Mouse (Mus musculus) adrenal gland, postnatal 14 days (tissue): ENCODE data around the gene Vmn1r197. TPM values are rescaled to one million over a fixed set of nuclear protein-coding genes. Genes with fewer than 3 reads are reported as not detected.
"Not testable (repeated sequence)": the region's sequence is repeated elsewhere in the genome, so short reads cannot be mapped to it uniquely, and the experiment has no call there.

ENCODE experiments used
- DNase-seq: peaks from one replicate; pipeline ENCODE4 v3.0.0; 2021; ENCODE audit warnings: mixed read lengths
- long read RNA-seq, 2 experiments: library from polyadenylated mRNA; stranded (forward); transcript quantifications; one replicate each; pipeline ENCODE4 v2.0.0; 2021
- total RNA-seq: library from RNA; stranded (reverse); gene quantifications from 2 replicates; pipeline ENCODE4 v1.2.3, GENCODE M21; 2021

Gene Vmn1r197
- not detected in 2 replicates for total RNA-seq
- long read RNA-seq, experiment 1, result 0 reads
- long read RNA-seq, experiment 2, result 0 reads

- no peak for DNase-seq
These were observed at the start of gene Vmn1r197 for GRCm38 (mm10) chr13:22324289-22324688. Gene Vmn1r197 (plus strand): TSS chr13:22324589.

DNA sequence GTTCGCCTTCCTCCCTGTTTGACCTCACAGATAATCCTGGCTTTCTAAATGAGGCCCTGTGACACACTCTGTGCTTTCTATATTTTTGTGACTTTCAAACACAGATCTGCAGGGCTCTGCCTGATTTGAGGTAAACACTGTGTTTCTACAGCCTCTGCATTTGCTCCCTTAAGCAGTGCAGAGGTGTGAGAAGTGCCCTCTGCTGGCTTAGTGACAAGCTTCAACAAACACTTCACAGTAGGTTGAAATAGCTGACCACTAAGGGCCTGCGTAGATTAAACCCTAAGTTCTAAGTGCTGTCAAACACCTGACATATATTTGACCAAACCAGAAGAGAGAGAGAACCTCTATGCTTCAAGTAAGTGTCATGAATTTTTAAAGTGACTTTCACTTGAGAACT, 39.8 kb upstream of the Vmn1r197 start:
- no peak for DNase-seq

- no peak for DNase-seq
These were observed 34.8 kb upstream of the Vmn1r197 start, which contains the start of gene Vmn1r196 for GRCm38 (mm10) chr13:22289620-22290019. Gene Vmn1r196 (plus strand): TSS chr13:22289920.

GRCm38 (mm10) chr13:22308075-22308474, 16.3 kb upstream of the Vmn1r197 start:
- DNase-seq, result not testable (repeated sequence)

DNA sequence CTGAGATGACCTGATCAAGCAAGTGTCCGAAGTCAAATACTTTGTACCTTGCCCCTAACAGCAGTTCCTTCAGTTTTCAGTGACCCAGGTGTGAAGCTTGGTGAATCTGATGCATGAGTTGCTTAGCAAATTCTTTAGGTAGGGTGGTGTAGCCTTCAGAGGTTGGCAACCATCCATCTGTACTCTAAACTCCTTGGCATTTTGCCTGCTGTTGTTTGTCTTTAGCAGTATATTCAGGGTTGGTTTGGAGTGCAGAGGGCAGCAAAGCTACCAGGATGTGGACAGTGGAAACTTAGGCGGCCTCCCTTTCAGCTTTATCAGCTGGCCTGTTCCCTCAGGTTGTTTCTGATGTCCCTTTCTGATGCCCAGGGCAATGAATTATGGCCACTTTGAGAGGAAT, 9.0 kb upstream of the Vmn1r197 start:
- DNase-seq, result no peak

DNA sequence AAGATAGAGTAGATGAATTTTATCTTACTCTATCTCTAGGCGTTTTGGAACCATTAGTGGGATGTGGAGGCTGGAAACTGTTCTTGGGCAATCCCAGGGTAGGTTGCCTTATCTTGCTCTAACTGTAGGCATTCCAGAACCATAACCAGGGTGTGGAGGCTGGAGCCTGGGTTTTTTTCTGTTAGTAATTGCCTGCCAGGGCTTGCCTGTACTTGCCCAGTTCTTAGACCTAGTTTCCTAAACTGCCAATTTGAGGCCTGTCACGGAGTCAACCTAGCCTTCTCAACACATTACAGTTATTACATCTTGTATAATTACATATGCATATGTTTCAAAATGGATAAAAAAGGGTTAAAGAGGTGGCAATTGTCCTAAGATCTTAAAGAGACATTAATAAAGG, 7.0 kb upstream of the Vmn1r197 start:
- DNase-seq, result no peak

GRCm38 (mm10) chr13:22320091-22320490, 4.3 kb upstream of the Vmn1r197 start:
- no peak for DNase-seq

GRCm38 (mm10) chr13:22333269-22333668, 8.9 kb downstream of the Vmn1r197 start:
- no peak for DNase-seq

GRCm38 (mm10) chr13:22335565-22335964, 11.2 kb downstream of the Vmn1r197 start:
- DNase-seq, result no peak

DNA sequence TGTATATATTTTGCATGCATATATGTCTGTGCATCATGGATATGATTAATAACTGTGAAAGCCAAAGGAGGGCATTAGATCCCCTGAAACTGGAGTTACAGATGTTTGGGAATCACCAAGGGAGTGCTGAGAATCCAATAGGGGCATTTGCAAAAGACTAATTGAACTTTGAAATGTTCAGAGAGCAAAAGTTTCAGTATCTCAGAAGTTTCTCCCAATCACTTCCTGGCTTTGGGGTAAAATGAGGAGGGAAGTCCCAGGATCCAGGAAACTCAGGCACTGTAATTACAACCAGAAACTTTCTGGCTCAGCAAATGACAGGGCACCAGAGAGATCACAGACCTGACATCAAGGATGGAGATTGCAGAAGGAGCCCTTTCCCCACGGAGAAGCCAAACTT, 25.7 kb downstream of the Vmn1r197 start, which contains the start of gene Vmn1r198:
TSS of gene Vmn1r198 (plus strand) at position 301 of the 400 bp plus-strand sequence.
- no peak for DNase-seq

GRCm38 (mm10) chr13:22350813-22351212, 26.4 kb downstream of the Vmn1r197 start:
- no peak for DNase-seq

DNA sequence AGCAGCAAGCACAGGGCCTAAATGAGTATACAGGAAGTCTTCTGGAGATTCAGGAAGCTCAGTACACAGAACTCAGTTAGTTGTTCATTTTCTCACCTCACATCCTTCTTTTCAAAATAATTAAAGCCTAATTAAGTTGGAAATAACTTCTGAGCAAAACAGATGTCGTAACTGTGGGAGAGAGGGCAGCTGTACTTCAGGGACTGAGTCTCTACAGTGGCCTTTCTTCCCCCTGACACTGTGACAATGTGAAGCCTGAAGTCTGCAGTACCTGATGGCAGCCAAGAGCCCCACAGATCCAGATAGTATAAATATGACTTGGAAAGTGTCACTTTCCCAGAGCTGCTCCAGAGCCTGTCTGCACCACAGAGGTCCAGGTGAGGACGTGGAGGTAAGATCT, 55.1 kb downstream of the Vmn1r197 start, which contains the start of gene Vmn1r199:
TSS of gene Vmn1r199 (plus strand) at position 301 of the 400 bp plus-strand sequence.
- no peak for DNase-seq

- DNase-seq, result not testable (repeated sequence)
These were observed 56.7 kb downstream of the Vmn1r197 start for GRCm38 (mm10) chr13:22381128-22381527.

Other genes starting within 250 kb of the Vmn1r197 start
- not detected in 2 replicates for gene Vmn1r188, start 240.1 kb upstream of the Vmn1r197 start, total RNA-seq
- gene Vmn1r189, start 218.8 kb upstream of the Vmn1r197 start, total RNA-seq, result not detected in 2 replicates
- gene Vmn1r191, start 140.6 kb upstream of the Vmn1r197 start, total RNA-seq, result not detected in 2 replicates
- not detected in 2 replicates for gene Vmn1r192, start 133.4 kb upstream of the Vmn1r197 start, total RNA-seq
- gene Vmn1r193, start 101.4 kb upstream of the Vmn1r197 start, total RNA-seq, result not detected in 2 replicates
- gene Vmn1r194, start 80.4 kb upstream of the Vmn1r197 start, total RNA-seq, result not detected in 2 replicates
- not detected in 2 replicates for gene Vmn1r195, start 54.1 kb upstream of the Vmn1r197 start, total RNA-seq
- gene Vmn1r196, start 34.7 kb upstream of the Vmn1r197 start, total RNA-seq, result not detected in 2 replicates
- not detected in 2 replicates for gene Vmn1r198, start 25.8 kb downstream of the Vmn1r197 start, total RNA-seq
- not detected in 2 replicates for gene Vmn1r199, start 55.2 kb downstream of the Vmn1r197 start, total RNA-seq
- not detected in 2 replicates for gene Vmn1r200, start 65.8 kb downstream of the Vmn1r197 start, total RNA-seq
- not detected in 2 replicates for gene Vmn1r201, start 147.3 kb downstream of the Vmn1r197 start, total RNA-seq
- gene Vmn1r202, start 180.8 kb downstream of the Vmn1r197 start, total RNA-seq, result not detected in 2 replicates
- not detected in 2 replicates for gene Vmn1r203, start 193.5 kb downstream of the Vmn1r197 start, total RNA-seq
- gene Vmn1r204, start 228.6 kb downstream of the Vmn1r197 start, total RNA-seq, result not detected in 2 replicates